23 mouse cellular contexts compared by ENCODE assay signal in the genomic region with DNA sequence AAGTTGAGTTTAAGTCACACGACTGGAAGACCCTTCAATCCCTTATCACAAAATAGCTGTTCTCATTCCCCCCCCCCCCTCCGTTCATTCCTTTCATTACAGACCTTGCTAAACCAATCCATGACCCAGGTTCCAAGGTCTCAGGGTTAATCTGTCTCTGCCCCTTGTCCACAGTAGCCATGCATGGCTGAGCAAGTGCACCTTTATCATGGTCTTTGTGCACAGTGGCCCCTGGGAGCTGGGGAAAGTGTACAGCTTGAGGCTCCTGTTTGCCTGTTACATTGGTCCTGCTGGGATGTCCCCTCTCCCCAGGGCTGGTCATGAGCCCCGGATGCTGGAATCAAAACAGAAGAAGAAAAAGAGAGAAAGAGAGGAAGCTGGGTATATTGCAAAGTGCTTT.
DNase-seq lines count a peak whose midpoint lies in the region; ATAC-seq and TF ChIP-seq lines count a peak whose summit lies in the region.
"Had no signal": no experiment of that assay in that cellular context is flagged by ENCODE, and none has a peak within 500 bp of the region (broad histone marks: within the 10 kb centered on the region; RNA-seq: fewer than 3 reads in every experiment).

No protein-coding gene starts in this region.

- H3K9ac ChIP-seq in heart, postnatal 0 days (replicated peaks; ENCODE audit: low read depth, low read length), result no peak overlapping the region
- H3K9ac ChIP-seq: forebrain, embryonic 15.5 days; limb, embryonic 12.5 days; liver, postnatal 0 days; neural tube, embryonic 13.5 days had no signal

- no peak overlapping the region for H3K4me3 ChIP-seq in heart, postnatal 0 days (ENCODE audit: low read depth, low read length)
- no peak overlapping the region for H3K4me3 ChIP-seq in layer of hippocampus, adult 2 months
- H3K4me3 ChIP-seq: embryonic facial prominence, embryonic 10.5 days; forebrain, embryonic 15.5 days; heart, adult 2 months; limb, embryonic 12.5 days; myocyte; neural tube, embryonic 13.5 days had no signal

- peaks cover 17% of the 10 kb centered on the region; the same call in 1 of the 2 replicates for H3K4me1 ChIP-seq in heart, postnatal 0 days (ENCODE audit: control insufficient read depth, insufficient read depth)

- H3K4me2 ChIP-seq in heart, postnatal 0 days (ENCODE audit: low read depth, low read length), result 0 out of 2 replicates have a peak overlapping the region, but pooled peaks have one; percentile 7
- H3K4me2 ChIP-seq: forebrain, embryonic 15.5 days; limb, embryonic 12.5 days; liver, embryonic 11.5 days; neural tube, embryonic 13.5 days had no signal

- ATAC-seq in heart, postnatal 0 days (ENCODE audit: insufficient read depth, low read depth), result no peak; the same call in 1 of the 2 replicates
- ATAC-seq: hindbrain, postnatal 0 days; intestine, embryonic 16.5 days; liver, postnatal 0 days; lung, postnatal 0 days had no signal

- WGBS in heart, postnatal 0 days, result 30% methylated on average over 3 of the region's 3 CpGs

- TF ChIP-seq EP300 in heart, postnatal 0 days (IDR thresholded peaks at IDR 0.05; ENCODE audit: low read depth), result no peak

- H3K27me3 ChIP-seq in heart, postnatal 0 days (ENCODE audit: control insufficient read depth, insufficient read depth, low read length), result no peaks in the 10 kb centered on the region
- H3K27me3 ChIP-seq: forebrain, embryonic 15.5 days; limb, embryonic 12.5 days; neural tube, embryonic 13.5 days had no signal

- TF ChIP-seq CTCF in heart, postnatal 0 days (IDR thresholded peaks at IDR 0.05; ENCODE audit: low read depth), result no peak
- TF ChIP-seq CTCF in layer of hippocampus, adult 2 months (conservative IDR thresholded peaks at IDR 0.05), result no peak

- H3K27ac ChIP-seq in heart, postnatal 0 days (ENCODE audit: low read depth), result peak overlapping the region; percentile 43
- peak overlapping the region; percentile 2; the same call in 1 of the 2 replicates for H3K27ac ChIP-seq in layer of hippocampus, adult 2 months
- H3K27ac ChIP-seq: embryonic facial prominence, embryonic 10.5 days; heart, adult 2 months; hindbrain, postnatal 0 days; limb, embryonic 12.5 days; macrophage had no signal

- no peaks in the 10 kb centered on the region for H3K36me3 ChIP-seq in heart, postnatal 0 days (replicated peaks; ENCODE audit: control insufficient read depth, insufficient read depth, low read length)
- H3K36me3 ChIP-seq: embryonic facial prominence, embryonic 10.5 days; forebrain, embryonic 15.5 days; limb, embryonic 12.5 days; neural tube, embryonic 13.5 days had no signal

- peak; percentile 31 for DNase-seq in cerebellum, adult 9-11 months
- no peak for DNase-seq in cerebellum, adult 18-20 months
- no peak for DNase-seq in heart, postnatal 0 days (ENCODE audit: low spot score)
- DNase-seq in heart, postnatal 10 days, result no peak
- DNase-seq in layer of hippocampus, adult 2 months (ENCODE audit: low spot score in 2 of 2), result no peak
- DNase-seq in layer of hippocampus, postnatal 10 days (ENCODE audit: low spot score in 2 of 2), result no peak
- DNase-seq in kidney, postnatal 25 days, result peak; percentile 25 to 53
- no peak for DNase-seq in urinary bladder, adult 18-20 months (ENCODE audit: low spot score in 2 of 2)
- DNase-seq: gastrocnemius, postnatal 14 days; liver, postnatal 0 days; retina, postnatal 1 day; thymus, postnatal 14 days had no signal

- intact Hi-C loops in heart, postnatal 10 days (cut with DNase I), result loop anchor here (5.0 kb wide), 1 partner anchor 312 kb away; no protein-coding TSS in a partner anchor

- H3K9me3 ChIP-seq in heart, postnatal 0 days (replicated peaks; ENCODE audit: control insufficient read depth, low read length), result no peaks in the 10 kb centered on the region
- H3K9me3 ChIP-seq: embryonic facial prominence, embryonic 10.5 days; forebrain, embryonic 15.5 days; limb, embryonic 12.5 days; neural tube, embryonic 13.5 days had no signal

Comparison
In these comparisons a context has a peak if more than half of its experiments do, and no peak if none do; other contexts are left out.
1. DNase-seq: peak in cerebellum, adult 9-11 months (single experiment) and kidney, postnatal 25 days (2 of 2); none in cerebellum, adult 18-20 months (0 of 2), heart, postnatal 0 days (single experiment), heart, postnatal 10 days (0 of 2), layer of hippocampus, adult 2 months (0 of 2), layer of hippocampus, postnatal 10 days (0 of 2) and urinary bladder, adult 18-20 months (0 of 2).